Mouse (Mus musculus): Measurements from ENCODE around the gene Ptprcap.
A peak's percentile ranks its signal among the peaks of the same experiment; 100 is the strongest.

Ptprcap gene

DNA sequence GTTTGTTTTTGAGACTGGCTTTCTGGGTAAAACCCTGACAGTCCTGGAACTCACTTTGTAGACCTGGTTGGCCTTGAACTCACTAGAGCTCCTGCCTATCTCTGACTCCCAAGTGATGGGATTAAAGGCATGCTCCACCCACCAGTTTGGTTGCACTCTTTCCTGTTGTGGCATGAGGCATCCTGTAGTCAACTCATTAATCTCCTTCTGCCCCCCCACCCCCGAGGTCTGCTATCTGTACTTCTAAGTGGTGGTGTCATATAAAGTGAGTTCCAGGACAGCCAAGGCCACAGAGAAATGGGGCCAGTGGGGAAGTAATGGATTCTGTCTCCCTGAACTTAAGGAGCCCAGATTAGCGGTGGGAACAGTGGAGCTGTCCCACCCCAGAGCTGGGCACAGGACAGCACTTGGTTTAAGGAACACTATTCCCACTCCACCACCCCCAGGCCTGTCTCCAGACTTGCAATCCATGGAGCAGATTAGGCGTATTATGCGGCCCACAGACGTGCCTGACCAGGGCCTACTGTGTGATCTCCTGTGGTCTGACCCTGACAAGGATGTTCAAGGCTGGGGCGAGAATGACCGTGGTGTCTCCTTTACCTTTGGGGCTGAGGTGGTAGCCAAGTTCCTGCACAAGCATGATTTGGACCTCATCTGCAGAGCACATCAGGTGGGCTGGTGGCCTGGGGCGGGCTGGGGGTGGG lies 40.8 kb downstream of the Ptprcap start:
- DNase-seq (ENCODE audit: extremely low spot score, low read depth, low spot score): no peak

DNA sequence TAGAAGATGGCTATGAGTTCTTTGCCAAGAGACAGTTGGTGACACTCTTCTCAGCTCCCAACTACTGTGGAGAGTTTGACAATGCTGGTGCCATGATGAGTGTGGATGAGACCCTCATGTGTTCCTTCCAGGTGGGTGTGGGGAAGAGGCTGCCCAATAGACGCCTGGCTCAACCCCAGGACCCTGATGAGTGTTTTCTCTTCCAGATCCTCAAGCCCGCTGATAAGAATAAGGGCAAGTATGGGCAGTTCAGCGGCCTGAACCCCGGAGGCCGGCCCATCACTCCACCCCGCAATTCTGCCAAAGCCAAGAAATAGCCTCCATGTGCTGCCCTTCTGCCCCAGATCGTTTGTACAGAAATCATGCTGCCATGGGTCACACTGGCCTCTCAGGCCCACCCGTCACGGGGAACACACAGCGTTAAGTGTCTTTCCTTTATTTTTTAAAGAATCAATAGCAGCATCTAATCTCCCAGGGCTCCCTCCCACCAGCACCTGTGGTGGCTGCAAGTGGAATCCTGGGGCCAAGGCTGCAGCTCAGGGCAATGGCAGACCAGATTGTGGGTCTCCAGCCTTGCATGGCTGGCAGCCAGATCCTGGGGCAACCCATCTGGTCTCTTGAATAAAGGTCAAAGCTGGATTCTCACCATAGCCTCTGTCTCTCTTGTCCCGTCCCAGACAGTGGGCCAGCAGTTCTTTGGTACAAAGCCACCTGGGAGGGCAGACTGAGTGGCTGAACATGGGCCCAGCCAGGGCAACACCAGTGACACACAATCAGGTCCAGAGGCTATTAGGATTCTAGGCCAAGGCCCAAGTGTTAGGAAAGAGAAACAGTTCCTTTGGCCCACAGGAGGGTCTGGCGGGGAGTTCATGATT lies 41.6 kb downstream of the Ptprcap start:
- no peak for DNase-seq (ENCODE audit: extremely low spot score, low read depth, low spot score)

DNA sequence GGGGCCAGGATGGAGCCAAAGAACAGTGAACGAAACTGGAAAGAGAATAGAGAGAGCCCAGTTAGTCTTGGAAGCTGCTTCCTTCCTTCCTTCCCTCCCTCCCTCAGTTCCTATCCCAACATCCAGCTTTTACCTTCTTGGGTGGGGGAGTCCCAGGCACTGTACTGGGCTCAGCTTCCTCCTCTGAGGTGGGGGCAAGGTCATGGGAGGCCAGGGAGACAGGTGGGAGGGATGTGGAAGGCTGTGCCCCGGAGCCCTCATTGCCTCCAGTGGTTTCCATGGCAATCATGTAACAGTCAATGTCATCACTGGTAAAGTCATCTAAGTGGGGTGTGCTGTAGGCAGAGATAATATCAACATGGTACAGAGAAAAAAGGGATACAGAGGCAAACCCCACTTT lies 42.6 kb downstream of the Ptprcap start:
- DNase-seq (ENCODE audit: extremely low spot score, low read depth, low spot score): no peak

DNA sequence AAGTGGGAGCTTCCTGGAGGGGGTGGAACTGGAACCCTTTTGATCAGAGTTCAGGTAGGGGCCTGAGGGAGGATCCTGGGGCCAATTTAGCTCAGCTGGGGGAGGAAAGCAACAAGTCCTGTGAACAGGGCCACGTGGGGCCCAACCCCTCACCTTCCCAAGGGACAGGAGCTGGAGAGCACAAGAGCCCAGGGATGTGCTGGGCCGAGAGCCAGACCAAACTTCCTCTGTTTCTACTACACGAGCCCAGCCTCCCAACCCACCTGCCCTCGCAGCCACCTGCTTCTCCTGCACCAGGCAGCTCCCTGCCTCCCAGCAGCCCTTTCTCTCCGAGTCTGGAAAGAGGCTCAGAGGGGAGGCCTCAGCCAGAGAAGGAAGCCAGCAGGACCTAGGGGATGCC lies 43.1 kb downstream of the Ptprcap start:
- no peak for DNase-seq (ENCODE audit: extremely low spot score, low read depth, low spot score)

DNA sequence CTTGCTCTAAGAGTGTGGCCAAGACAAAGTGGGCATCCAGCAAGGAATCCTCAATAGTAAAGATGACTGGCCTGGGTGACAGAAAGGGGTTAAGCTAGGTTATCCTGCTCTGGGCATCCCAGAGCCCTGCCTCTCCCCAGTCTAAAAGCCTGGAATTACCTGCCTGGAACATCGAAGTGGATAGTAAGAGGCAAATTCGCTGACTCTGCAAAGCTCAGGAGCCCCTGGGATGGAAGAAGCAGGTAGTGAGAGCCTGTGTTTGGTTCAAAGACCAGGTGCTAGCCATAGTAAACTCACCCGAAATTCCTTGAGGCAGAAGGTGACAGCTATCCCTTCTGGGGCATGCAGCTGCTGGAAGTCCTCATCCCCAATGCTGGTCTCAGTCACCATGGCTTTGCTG lies 43.8 kb downstream of the Ptprcap start:
- no peak for DNase-seq (ENCODE audit: extremely low spot score, low read depth, low spot score)

DNA sequence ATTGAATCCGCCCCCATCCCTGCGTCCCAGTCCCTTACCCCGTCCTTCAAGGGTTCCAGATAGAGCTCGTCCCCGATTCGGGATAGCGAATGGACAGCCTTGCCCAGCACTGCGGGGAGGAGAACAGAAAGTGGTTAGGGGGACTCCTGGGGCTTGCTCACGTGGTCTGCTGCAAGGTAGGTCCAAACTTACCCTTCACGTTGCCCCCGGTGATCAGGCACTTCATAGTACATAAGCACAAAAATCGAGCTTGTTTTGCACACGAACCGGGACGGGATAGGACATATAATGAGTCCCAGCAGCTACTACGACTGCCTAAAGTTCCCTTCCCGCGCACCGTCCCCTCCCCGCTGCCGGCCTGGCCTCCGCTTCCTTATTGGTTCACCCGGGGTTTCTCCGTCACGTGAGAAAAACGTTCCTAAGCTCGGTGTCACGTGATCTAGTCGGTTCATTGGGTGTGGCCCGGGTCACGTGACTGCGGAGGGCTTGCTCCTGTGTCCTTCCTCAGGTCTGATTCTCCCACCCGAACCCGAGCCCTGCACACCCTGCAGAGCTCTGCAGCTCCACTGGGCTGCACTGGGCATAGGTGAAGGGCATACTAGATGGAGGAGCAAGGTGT lies 48.0 kb downstream of the Ptprcap start, which contains the start of gene Rad9a:
TSS of gene Rad9a (minus strand) at position 372 of the 619 bp plus-strand sequence.
- DNase-seq (ENCODE audit: extremely low spot score, low read depth, low spot score): peak; percentile 94

DNA sequence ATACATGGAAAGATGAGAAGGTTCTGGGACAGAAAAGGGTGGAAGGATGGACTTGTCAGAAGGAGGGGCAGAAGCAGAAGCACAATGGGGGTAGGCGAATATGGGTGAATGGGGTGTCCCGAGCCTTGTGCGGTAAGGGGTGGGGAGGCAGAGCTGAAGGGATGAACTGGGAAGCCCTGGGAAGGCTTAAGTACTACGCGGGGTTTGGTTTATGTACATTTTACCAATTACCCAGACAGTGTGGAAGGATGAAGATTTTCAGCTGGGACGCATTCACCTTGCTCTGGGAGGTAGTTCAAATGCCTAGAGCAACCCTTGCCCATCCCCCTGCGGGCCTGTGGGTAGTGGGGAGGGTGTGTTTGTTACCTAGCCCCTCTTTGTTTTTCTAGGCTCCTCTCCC lies 48.7 kb downstream of the Ptprcap start:
- DNase-seq (ENCODE audit: extremely low spot score, low read depth, low spot score): no peak

DNA sequence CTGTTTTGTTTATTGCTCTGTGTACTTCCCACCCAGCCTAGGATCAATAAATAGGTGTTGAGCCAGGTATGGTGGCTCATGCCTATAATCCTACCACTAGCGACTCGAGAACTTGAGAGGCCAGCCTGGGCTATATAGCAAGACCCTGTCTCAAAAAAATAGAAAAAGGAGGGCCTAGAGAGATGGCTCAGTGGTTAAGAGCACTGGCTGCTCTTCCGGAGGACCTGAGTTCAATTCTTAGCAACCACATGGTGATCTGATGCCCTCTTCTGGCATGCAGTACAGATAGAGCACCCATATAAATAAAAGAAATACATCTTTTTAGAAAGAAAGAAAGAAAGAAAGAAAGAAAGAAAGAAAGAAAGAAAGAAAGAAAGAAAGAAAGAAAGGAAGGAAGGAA lies 49.7 kb downstream of the Ptprcap start:
- DNase-seq (ENCODE audit: extremely low spot score, low read depth, low spot score): no peak

DNA sequence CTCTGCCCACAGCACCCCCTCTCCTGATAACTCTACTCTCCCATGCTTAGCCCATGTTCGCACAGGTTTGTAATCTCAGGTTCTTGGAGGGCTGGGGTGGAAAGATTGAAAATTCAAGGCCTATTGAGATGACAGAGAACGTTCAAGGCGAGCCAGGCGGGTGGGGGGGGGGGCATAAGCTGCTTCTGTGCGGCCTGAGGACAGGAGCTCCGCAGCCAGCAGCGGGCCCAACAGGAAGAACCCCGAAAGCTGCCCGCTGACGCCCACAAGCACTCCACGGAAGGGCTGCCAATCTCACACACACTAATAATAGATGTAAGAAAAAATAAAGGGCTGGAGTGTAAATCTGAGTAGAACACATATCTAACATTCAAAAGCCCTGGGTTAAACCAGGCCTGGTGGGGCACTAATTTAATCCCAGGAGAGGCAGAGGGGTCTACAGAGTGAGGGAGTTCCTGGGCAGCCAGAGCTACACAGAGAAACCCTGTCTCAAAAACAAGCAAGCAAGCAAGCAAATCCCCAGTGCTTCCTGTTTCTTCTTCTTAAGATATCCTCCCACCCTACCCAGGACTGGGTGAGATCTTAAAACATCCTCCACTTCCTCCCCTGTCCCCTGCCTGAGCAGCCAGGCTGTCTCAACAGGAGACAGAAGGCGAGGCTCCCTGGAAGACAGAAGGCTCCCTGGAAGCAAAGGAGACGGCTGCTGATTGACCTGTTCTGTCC lies 50.4 kb downstream of the Ptprcap start:
- DNase-seq (ENCODE audit: extremely low spot score, low read depth, low spot score): no peak

DNA sequence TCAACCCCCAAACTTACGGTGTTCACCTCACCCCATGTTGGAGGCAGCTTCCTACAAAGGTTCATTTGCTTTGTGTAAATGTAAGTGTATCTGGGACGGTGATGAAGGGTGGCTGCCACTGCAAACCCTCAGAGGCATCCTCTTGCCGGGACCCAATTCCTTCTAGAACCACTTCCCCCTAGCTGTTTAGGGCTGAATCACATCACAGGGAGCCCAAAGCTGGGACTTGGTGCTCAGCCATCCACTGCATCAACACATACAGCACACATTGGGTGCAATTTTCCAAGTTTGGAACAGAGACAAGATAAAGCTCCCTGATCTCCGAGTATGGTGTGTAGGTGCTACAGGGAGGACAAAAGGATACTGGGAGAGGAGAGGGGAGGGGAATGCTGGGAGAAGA lies 51.5 kb downstream of the Ptprcap start:
- DNase-seq (ENCODE audit: extremely low spot score, low read depth, low spot score): no peak
